Mouse (Mus musculus): Measurements from ENCODE around the gene Lztfl1.

GRCm38 (mm10) chr9:123686206-123686605 lies 31.3 kb downstream of the Lztfl1 start:
- no peak for TF ChIP-seq POLR2A (IDR thresholded peaks at IDR 0.05; ENCODE audit: insufficient read depth, low read depth, low read length)
- TF ChIP-seq CTCF (IDR thresholded peaks at IDR 0.05; ENCODE audit: insufficient read depth, low read depth, low read length) = no peak

Measured in olfactory bulb, adult 2 months (tissue).